Mouse (Mus musculus): ENCODE results near the gene Acacb. TPM values are rescaled to one million over a fixed set of nuclear protein-coding genes. Genes with fewer than 3 reads are reported as not detected.

Gene Acacb
- polyA plus RNA-seq, 1 experiment from 2014 or later, result 3.7 TPM

GRCm38 (mm10) chr5:114269984-114270383, 123.6 kb downstream of the Acacb start:
- H3K9me3 ChIP-seq (ENCODE audit: control insufficient read depth, low read length), result no peaks in the 10 kb centered on the region

GRCm38 (mm10) chr5:114273693-114274402, 127.5 kb downstream of the Acacb start, which contains the start of gene Foxn4:
TSS of gene Foxn4 (minus strand) at chr5:114273807.
- no peak for ATAC-seq (ENCODE audit: low FRiP score)
- peaks cover 96% of the 10 kb centered on the region for H3K27me3 ChIP-seq (ENCODE audit: control insufficient read depth, insufficient read depth, low read length)

More at GRCm38 (mm10) chr5:114269984-114270383, 123.6 kb downstream of the Acacb start:
- Histone ChIP-seq H3K9ac (no peak overlapping the region), H3K4me1 (replicated peaks; ENCODE audit: control insufficient read depth, insufficient read depth, low read length) (peaks cover 12% of the 10 kb centered on the region), H3K36me3 (replicated peaks; ENCODE audit: control insufficient read depth, insufficient read depth) (no peaks in the 10 kb centered on the region), H3K27me3 (ENCODE audit: control insufficient read depth, insufficient read depth, low read length) (peaks cover 68% of the 10 kb centered on the region), H3K4me3 (replicated peaks; ENCODE audit: low read length) (no peak overlapping the region), H3K4me2 (replicated peaks) (no peak overlapping the region), H3K27ac (no peak overlapping the region)
- ATAC-seq (ENCODE audit: low FRiP score), result no peak
- WGBS, result 19% methylated on average over 12 of the region's 12 CpGs
- DNase-seq (ENCODE audit: low spot score), result no peak

DNA sequence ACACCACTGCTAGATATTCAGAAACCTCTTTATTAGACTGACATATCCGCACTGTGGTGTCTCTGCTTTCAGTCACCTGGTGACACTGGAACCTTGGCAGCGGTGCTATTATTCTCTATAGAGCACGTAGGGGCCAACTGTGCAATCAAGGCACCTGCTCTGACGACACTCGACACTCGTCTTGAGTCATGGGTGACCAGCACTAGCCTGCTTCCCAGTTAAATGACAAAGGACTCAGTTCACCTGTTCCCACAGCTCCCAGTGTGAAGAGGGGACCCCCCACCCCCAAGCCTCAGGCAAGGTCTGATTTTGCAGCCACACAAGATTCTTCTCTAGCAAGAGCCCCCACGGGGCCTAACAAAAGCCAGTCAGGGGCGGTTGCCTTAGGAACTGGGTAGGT, 129.0 kb downstream of the Acacb start:
- ATAC-seq (ENCODE audit: low FRiP score) (no peak), DNase-seq (ENCODE audit: low spot score) (no peak)
- no peak overlapping the region for H3K27ac ChIP-seq
- H3K9ac ChIP-seq, result no peak overlapping the region
- 10% methylated on average over 8 of the region's 8 CpGs for WGBS
- H3K9me3 ChIP-seq (ENCODE audit: control insufficient read depth, low read length), result no peaks in the 10 kb centered on the region
- peaks cover 12% of the 10 kb centered on the region for H3K4me1 ChIP-seq (replicated peaks; ENCODE audit: control insufficient read depth, insufficient read depth, low read length)
- H3K27me3 ChIP-seq (ENCODE audit: control insufficient read depth, insufficient read depth, low read length), result peaks cover 82% of the 10 kb centered on the region
- H3K36me3 ChIP-seq (replicated peaks; ENCODE audit: control insufficient read depth, insufficient read depth), result no peaks in the 10 kb centered on the region
- H3K4me2 ChIP-seq (replicated peaks), result no peak overlapping the region
- no peak overlapping the region for H3K4me3 ChIP-seq (replicated peaks; ENCODE audit: low read length)

More at GRCm38 (mm10) chr5:114273693-114274402, 127.5 kb downstream of the Acacb start, which contains the start of gene Foxn4:
- 1% methylated on average over 49 of the region's 56 CpGs for WGBS
- Histone ChIP-seq H3K9ac (no peak within 1 kb of the TSS), H3K27ac (no peak within 1 kb of the TSS), H3K36me3 (replicated peaks; ENCODE audit: control insufficient read depth, insufficient read depth) (no peaks in the 10 kb centered on the region), H3K4me2 (replicated peaks) (peak within 1 kb of the TSS; percentile 50), H3K4me3 (replicated peaks; ENCODE audit: low read length) (peak within 1 kb of the TSS; percentile 35), H3K4me1 (replicated peaks; ENCODE audit: control insufficient read depth, insufficient read depth, low read length) (peaks cover 12% of the 10 kb centered on the region), H3K9me3 (ENCODE audit: control insufficient read depth, low read length) (no peaks in the 10 kb centered on the region)
- no peak for DNase-seq (ENCODE audit: low spot score)

GRCm38 (mm10) chr5:114275991-114276390, 129.7 kb downstream of the Acacb start:
- WGBS, result 14% methylated on average over 16 of the region's 16 CpGs
- H3K36me3 ChIP-seq (replicated peaks; ENCODE audit: control insufficient read depth, insufficient read depth), result no peaks in the 10 kb centered on the region
- H3K9me3 ChIP-seq (ENCODE audit: control insufficient read depth, low read length), result no peaks in the 10 kb centered on the region
- DNase-seq (ENCODE audit: low spot score) (no peak), ATAC-seq (ENCODE audit: low FRiP score) (no peak)
- H3K4me2 ChIP-seq (replicated peaks), result no peak overlapping the region
- H3K27ac ChIP-seq, result no peak overlapping the region
- H3K27me3 ChIP-seq (ENCODE audit: control insufficient read depth, insufficient read depth, low read length), result peaks cover 80% of the 10 kb centered on the region
- peaks cover 12% of the 10 kb centered on the region for H3K4me1 ChIP-seq (replicated peaks; ENCODE audit: control insufficient read depth, insufficient read depth, low read length)
- H3K4me3 ChIP-seq (replicated peaks; ENCODE audit: low read length), result no peak overlapping the region
- H3K9ac ChIP-seq, result no peak overlapping the region

GRCm38 (mm10) chr5:114279382-114280143, 133.2 kb downstream of the Acacb start:
- peak overlapping the region; percentile 23; the same call in 1 of the 2 replicates for H3K4me2 ChIP-seq (replicated peaks)
- no peak overlapping the region for H3K4me3 ChIP-seq (replicated peaks; ENCODE audit: low read length)
- H3K4me1 ChIP-seq (replicated peaks; ENCODE audit: control insufficient read depth, insufficient read depth, low read length), result peaks cover 10% of the 10 kb centered on the region; the same call in 1 of the 2 replicates
- H3K9me3 ChIP-seq (ENCODE audit: control insufficient read depth, low read length), result no peaks in the 10 kb centered on the region
- no peaks in the 10 kb centered on the region for H3K36me3 ChIP-seq (replicated peaks; ENCODE audit: control insufficient read depth, insufficient read depth)
- H3K27me3 ChIP-seq (ENCODE audit: control insufficient read depth, insufficient read depth, low read length), result peaks cover 64% of the 10 kb centered on the region
- no peak overlapping the region for H3K27ac ChIP-seq
- ATAC-seq (ENCODE audit: low FRiP score), result no peak
- H3K9ac ChIP-seq, result no peak overlapping the region
- WGBS, result 15% methylated on average over 12 of the region's 12 CpGs
- no peak for DNase-seq (ENCODE audit: low spot score)

- Histone ChIP-seq H3K36me3 (replicated peaks; ENCODE audit: control insufficient read depth, insufficient read depth) (no peaks in the 10 kb centered on the region), H3K27me3 (ENCODE audit: control insufficient read depth, insufficient read depth, low read length) (peaks cover 40% of the 10 kb centered on the region), H3K9ac (no peak overlapping the region; the same call in 1 of the 2 replicates), H3K4me3 (replicated peaks; ENCODE audit: low read length) (no peak overlapping the region), H3K4me1 (replicated peaks; ENCODE audit: control insufficient read depth, insufficient read depth, low read length) (peaks cover 10% of the 10 kb centered on the region; the same call in 1 of the 2 replicates), H3K4me2 (replicated peaks) (no peak overlapping the region), H3K27ac (0 out of 2 replicates have a peak overlapping the region, but pooled peaks have one; percentile 29), H3K9me3 (ENCODE audit: control insufficient read depth, low read length) (no peaks in the 10 kb centered on the region)
- DNase-seq (ENCODE audit: low spot score), result no peak
- WGBS, result 23% methylated on average over 6 of the region's 6 CpGs
- ATAC-seq (ENCODE audit: low FRiP score), result no peak
These were observed 136.0 kb downstream of the Acacb start for GRCm38 (mm10) chr5:114282346-114282745.

- H3K27me3 ChIP-seq (ENCODE audit: control insufficient read depth, insufficient read depth, low read length), result peaks cover 44% of the 10 kb centered on the region
- DNase-seq (ENCODE audit: low spot score), result no peak
- H3K9ac ChIP-seq, result no peak overlapping the region
- H3K36me3 ChIP-seq (replicated peaks; ENCODE audit: control insufficient read depth, insufficient read depth), result no peaks in the 10 kb centered on the region
- no peak for ATAC-seq (ENCODE audit: low FRiP score)
- H3K4me1 ChIP-seq (replicated peaks; ENCODE audit: control insufficient read depth, insufficient read depth, low read length), result peaks cover 14% of the 10 kb centered on the region; the same call in 1 of the 2 replicates
- WGBS, result 62% methylated on average over 13 of the region's 13 CpGs
- no peak overlapping the region for H3K4me3 ChIP-seq (replicated peaks; ENCODE audit: low read length)
- no peak overlapping the region for H3K4me2 ChIP-seq (replicated peaks)
- no peak overlapping the region for H3K27ac ChIP-seq
- H3K9me3 ChIP-seq (ENCODE audit: control insufficient read depth, low read length), result no peaks in the 10 kb centered on the region
These were observed 138.5 kb downstream of the Acacb start for GRCm38 (mm10) chr5:114284604-114285397.

- no peak overlapping the region for H3K9ac ChIP-seq
- 95% methylated on average over 3 of the region's 3 CpGs for WGBS
These were observed 139.0 kb downstream of the Acacb start for GRCm38 (mm10) chr5:114285398-114285700.

GRCm38 (mm10) chr5:114286102-114286501, 139.8 kb downstream of the Acacb start:
- H3K27me3 ChIP-seq (ENCODE audit: control insufficient read depth, insufficient read depth, low read length), result peaks cover 39% of the 10 kb centered on the region

More at GRCm38 (mm10) chr5:114285398-114285700, 139.0 kb downstream of the Acacb start:
- Histone ChIP-seq H3K36me3 (replicated peaks; ENCODE audit: control insufficient read depth, insufficient read depth) (no peaks in the 10 kb centered on the region), H3K27me3 (ENCODE audit: control insufficient read depth, insufficient read depth, low read length) (peaks cover 44% of the 10 kb centered on the region), H3K4me2 (replicated peaks) (no peak overlapping the region), H3K9me3 (ENCODE audit: control insufficient read depth, low read length) (no peaks in the 10 kb centered on the region), H3K27ac (no peak overlapping the region), H3K4me1 (replicated peaks; ENCODE audit: control insufficient read depth, insufficient read depth, low read length) (peaks cover 18% of the 10 kb centered on the region), H3K4me3 (replicated peaks; ENCODE audit: low read length) (no peak overlapping the region)
- DNase-seq (ENCODE audit: low spot score), result no peak
- ATAC-seq (ENCODE audit: low FRiP score), result no peak

More at GRCm38 (mm10) chr5:114286102-114286501, 139.8 kb downstream of the Acacb start:
- no peak for ATAC-seq (ENCODE audit: low FRiP score)
- 79% methylated on average over 4 of the region's 4 CpGs for WGBS
- peaks cover 18% of the 10 kb centered on the region for H3K4me1 ChIP-seq (replicated peaks; ENCODE audit: control insufficient read depth, insufficient read depth, low read length)
- DNase-seq (ENCODE audit: low spot score), result no peak
- H3K27ac ChIP-seq, result no peak overlapping the region
- no peak overlapping the region for H3K9ac ChIP-seq
- H3K36me3 ChIP-seq (replicated peaks; ENCODE audit: control insufficient read depth, insufficient read depth), result no peaks in the 10 kb centered on the region
- H3K4me3 ChIP-seq (replicated peaks; ENCODE audit: low read length), result no peak overlapping the region
- H3K9me3 ChIP-seq (ENCODE audit: control insufficient read depth, low read length), result no peaks in the 10 kb centered on the region
- no peak overlapping the region for H3K4me2 ChIP-seq (replicated peaks)
